13 mouse cellular contexts compared by ENCODE assay signal in the genomic region with DNA sequence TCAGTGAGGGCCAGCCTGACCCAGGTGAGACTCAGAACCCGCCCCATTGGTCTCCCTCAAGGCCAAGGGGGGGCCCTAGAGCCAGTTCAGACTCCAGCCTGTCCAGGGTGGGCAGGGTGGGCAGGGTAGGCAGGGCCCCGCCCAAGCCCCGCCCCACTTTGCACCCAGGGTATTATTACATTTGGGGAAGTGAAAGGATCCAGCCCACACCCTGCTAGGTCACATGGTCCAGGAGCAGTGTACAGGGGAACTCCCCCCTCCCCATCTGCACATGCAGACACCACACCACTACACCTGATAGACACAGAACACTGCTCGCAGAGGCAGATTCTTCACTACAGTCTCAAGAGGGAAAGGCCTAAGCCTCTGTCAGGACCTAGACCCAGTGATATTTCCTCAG. TPM values are rescaled to one million over a fixed set of nuclear protein-coding genes. Genes with fewer than 3 reads are reported as not detected.
DNase-seq lines count a peak whose midpoint lies in the region; ATAC-seq and TF ChIP-seq lines count a peak whose summit lies in the region.
"Had no signal": no experiment of that assay in that cellular context is flagged by ENCODE, and none has a peak within 500 bp of the region (broad histone marks: within the 10 kb centered on the region; RNA-seq: fewer than 3 reads in every experiment).

No protein-coding gene starts in this region.

- no peak for TF ChIP-seq CTCF in E14TG2a.4 (conservative IDR thresholded peaks at IDR 0.05; ENCODE audit: low read length)
- TF ChIP-seq CTCF in bone marrow macrophage, adult 2 months (IDR thresholded peaks at IDR 0.05; ENCODE audit: low read depth, low read length) = no peak
- no peak for TF ChIP-seq CTCF in spleen, adult 2 months (IDR thresholded peaks at IDR 0.05; ENCODE audit: extremely low read depth, insufficient read depth, insufficient read length, insufficient replicate concordance)

- 0 out of 2 replicates have a peak, but pooled peaks have one; percentile 24 for ATAC-seq in liver, embryonic 11.5 days (replicated peaks; ENCODE audit: low FRiP score)
- no peak for ATAC-seq in activated CD4-positive, CD25-positive, alpha-beta regulatory T cell, adult 4 months
- ATAC-seq: inflammation-experienced regulatory T-cells, adult 6 months had no signal

- H3K9me3 ChIP-seq in liver, embryonic 11.5 days (ENCODE audit: control insufficient read depth, low read length) = no peaks in the 10 kb centered on the region
- H3K9me3 ChIP-seq in E14TG2a.4 (ENCODE audit: low read length) = no peaks in the 10 kb centered on the region
- H3K9me3 ChIP-seq: megakaryocyte, embryonic 14.5 days had no signal

- peaks cover 7% of the 10 kb centered on the region for H3K4me1 ChIP-seq in liver, embryonic 11.5 days (replicated peaks; ENCODE audit: control insufficient read depth, insufficient read depth, low read length)
- peaks cover 55% of the 10 kb centered on the region for H3K4me1 ChIP-seq in E14TG2a.4 (replicated peaks; ENCODE audit: low read depth, low read length)
- peaks cover 55% of the 10 kb centered on the region for H3K4me1 ChIP-seq in bone marrow macrophage, adult 2 months (ENCODE audit: control insufficient read depth, insufficient read depth, low read length)
- H3K4me1 ChIP-seq in spleen, adult 2 months (ENCODE audit: control insufficient read depth, insufficient read depth, insufficient read length) = peaks cover 51% of the 10 kb centered on the region

- no peak for DNase-seq in liver, embryonic 11.5 days (ENCODE audit: low spot score)
- DNase-seq in liver (no peak), MN1 (ENCODE audit: low spot score) (no peak)
- DNase-seq in spleen, adult 2 months (ENCODE audit: low read depth in 1 of 2, low spot score in 2 of 2) = peak; percentile 78 to 83
- DNase-seq: heart, postnatal 10 days; kidney, postnatal 25 days; layer of hippocampus, postnatal 36 days; thymus, postnatal 36 days had no signal

- WGBS in liver, embryonic 11.5 days = 67% methylated on average over 4 of the region's 4 CpGs
- WGBS in spleen, adult 2 months = 26% methylated on average over 4 of the region's 4 CpGs

- H3K27ac ChIP-seq in liver, embryonic 11.5 days (ENCODE audit: low read depth, low read length) = no peak overlapping the region
- peak overlapping the region; percentile 45 for H3K27ac ChIP-seq in bone marrow macrophage, adult 2 months (ENCODE audit: insufficient read depth, low read depth, low read length)
- peak overlapping the region; percentile 88 for H3K27ac ChIP-seq in spleen, adult 2 months (ENCODE audit: insufficient read depth, low read length)

- no peak overlapping the region for H3K9ac ChIP-seq in liver, embryonic 11.5 days (ENCODE audit: low read depth, low read length)

- H3K27me3 ChIP-seq in liver, embryonic 11.5 days (replicated peaks; ENCODE audit: control insufficient read depth, insufficient read depth, low read length) = no peaks in the 10 kb centered on the region
- no peaks in the 10 kb centered on the region for H3K27me3 ChIP-seq in E14TG2a.4 (ENCODE audit: insufficient read depth, low read length)
- H3K27me3 ChIP-seq in spleen, adult 2 months (ENCODE audit: control insufficient read depth, insufficient read depth, low read length) = no peaks in the 10 kb centered on the region
- H3K27me3 ChIP-seq: megakaryocyte, embryonic 14.5 days had no signal

- H3K36me3 ChIP-seq in liver, embryonic 11.5 days (ENCODE audit: control insufficient read depth, insufficient read depth, low read length) = peaks cover 5% of the 10 kb centered on the region; the same call in 1 of the 2 replicates
- H3K36me3 ChIP-seq in E14TG2a.4 (ENCODE audit: insufficient read depth, low read length) = peaks cover 34% of the 10 kb centered on the region
- H3K36me3 ChIP-seq in spleen, adult 2 months (ENCODE audit: control insufficient read depth, insufficient read depth, low read length) = peaks cover 15% of the 10 kb centered on the region

- no peak for TF ChIP-seq POLR2A in bone marrow macrophage, adult 2 months (IDR thresholded peaks at IDR 0.05; ENCODE audit: borderline replicate concordance, low read depth, low read length)
- TF ChIP-seq POLR2A in spleen, adult 2 months (IDR thresholded peaks at IDR 0.05; ENCODE audit: low read depth, low read length) = no peak

- no peak overlapping the region for H3K4me2 ChIP-seq in liver, embryonic 11.5 days

- no peak overlapping the region for H3K4me3 ChIP-seq in liver, embryonic 11.5 days (ENCODE audit: low read depth, low read length)
- peak overlapping the region; percentile 37 for H3K4me3 ChIP-seq in E14TG2a.4 (replicated peaks; ENCODE audit: low read length)
- H3K4me3 ChIP-seq in bone marrow macrophage, adult 2 months (ENCODE audit: insufficient read depth, low read length) = no peak overlapping the region
- H3K4me3 ChIP-seq in spleen, adult 2 months (ENCODE audit: extremely low read depth, insufficient read depth, insufficient read length) = peak overlapping the region; percentile 6; the same call in 1 of the 2 replicates
- H3K4me3 ChIP-seq: megakaryocyte, embryonic 14.5 days had no signal

RNA-seq across cellular contexts. Expression of a gene that starts 18.3 kb away (rescaled TPM):
- 34.7 and 38.4 TPM in 2 replicates for polyA plus RNA-seq in liver, embryonic 11.5 days (2014; fragmentation: Nextera tagmentation; extraction: Ambion mirVana)
- polyA plus RNA-seq in bone marrow macrophage, adult 2 months (2012; ENCODE audit: insufficient read depth, insufficient read length, missing spikeins) = 404 TPM in 2 replicates
- polyA plus RNA-seq in spleen, adult 2 months (2012; rRNA removed) = 187 and 226 TPM in 2 replicates
- polyA plus RNA-seq in activated CD4-positive, CD25-positive, alpha-beta regulatory T cell, adult 4 months (2017; shearing (Covaris generic)) = 10 to 100 TPM; 29.4 to 30.1 TPM

RNA-seq across cellular contexts. Expression of a gene that starts 46.5 kb away (rescaled TPM):
- polyA plus RNA-seq in liver, embryonic 11.5 days (2014; fragmentation: Nextera tagmentation; extraction: Ambion mirVana) = 9.7 and 9.8 TPM in 2 replicates
- 18.4 and 20.5 TPM in 2 replicates for polyA plus RNA-seq in bone marrow macrophage, adult 2 months (2012; ENCODE audit: insufficient read depth, insufficient read length, missing spikeins)
- polyA plus RNA-seq in spleen, adult 2 months (2012; rRNA removed) = 8.5 and 8.6 TPM in 2 replicates
- 10 to 100 TPM; 12.9 to 13.1 TPM for polyA plus RNA-seq in activated CD4-positive, CD25-positive, alpha-beta regulatory T cell, adult 4 months (2017; shearing (Covaris generic))

RNA-seq across cellular contexts. Expression of a gene that starts 59.5 kb away (rescaled TPM):
- polyA plus RNA-seq in liver, embryonic 11.5 days (2014; fragmentation: Nextera tagmentation; extraction: Ambion mirVana) = 184 and 210 TPM in 2 replicates
- polyA plus RNA-seq in bone marrow macrophage, adult 2 months (2012; ENCODE audit: insufficient read depth, insufficient read length, missing spikeins) = 305 and 412 TPM in 2 replicates
- 149 and 160 TPM in 2 replicates for polyA plus RNA-seq in spleen, adult 2 months (2012; rRNA removed)
- polyA plus RNA-seq in activated CD4-positive, CD25-positive, alpha-beta regulatory T cell, adult 4 months (2017; shearing (Covaris generic)) = 100 to 1,000 TPM; 180 to 266 TPM

Comparison
In these comparisons a context has a peak if more than half of its experiments do, and no peak if none do; other contexts are left out.
1. DNase-seq: peak in spleen, adult 2 months (2 of 2); none in liver, embryonic 11.5 days (single experiment), liver (single experiment) and MN1 (single experiment).
2. H3K4me3 ChIP-seq: peak in E14TG2a.4 (single experiment) and spleen, adult 2 months (single experiment); none in liver, embryonic 11.5 days (single experiment) and bone marrow macrophage, adult 2 months (single experiment).